Mouse (Mus musculus) hindbrain, embryonic 16.5 days (tissue): Measurements from ENCODE around the gene Olfr787. TPM values are rescaled to one million over a fixed set of nuclear protein-coding genes. Genes with fewer than 3 reads are reported as not detected.

ENCODE experiments used
- polyA plus RNA-seq: library from polyadenylated mRNA; unstranded; fragments of >200 nt; fragmentation: Nextera tagmentation; extraction: Ambion mirVana; gene quantifications from 2 replicates; pipeline ENCODE4 v1.2.1, GENCODE M21; 2015

Gene Olfr787
- polyA plus RNA-seq, 1 experiment from 2014 or later = not detected

Other genes starting within 250 kb of the Olfr787 start
- not detected in 2 replicates for gene Olfr774, start 225.7 kb upstream of the Olfr787 start, polyA plus RNA-seq
- not detected in 2 replicates for gene Olfr775, start 213.4 kb upstream of the Olfr787 start, polyA plus RNA-seq
- not detected in 2 replicates for gene Olfr776, start 202.7 kb upstream of the Olfr787 start, polyA plus RNA-seq
- gene Olfr777, start 190.4 kb upstream of the Olfr787 start, polyA plus RNA-seq = not detected in 2 replicates
- gene Olfr780, start 143.7 kb upstream of the Olfr787 start, polyA plus RNA-seq = not detected in 2 replicates
- not detected in 2 replicates for gene Olfr781, start 133.0 kb upstream of the Olfr787 start, polyA plus RNA-seq
- not detected in 2 replicates for gene Olfr782, start 113.0 kb upstream of the Olfr787 start, polyA plus RNA-seq
- gene Olfr784, start 77.8 kb upstream of the Olfr787 start, polyA plus RNA-seq = 0.07 and 0.15 TPM in 2 replicates
- not detected in 2 replicates for gene Olfr785, start 56.4 kb upstream of the Olfr787 start, polyA plus RNA-seq
- not detected in 2 replicates for gene Olfr786, start 34.6 kb upstream of the Olfr787 start, polyA plus RNA-seq
- gene Olfr788, start 9.1 kb downstream of the Olfr787 start, polyA plus RNA-seq = not detected in 2 replicates
- gene Olfr789, start 22.9 kb downstream of the Olfr787 start, polyA plus RNA-seq = not detected in 2 replicates
- not detected in 2 replicates for gene Olfr790, start 36.6 kb downstream of the Olfr787 start, polyA plus RNA-seq
- not detected in 2 replicates for gene Olfr791, start 59.9 kb downstream of the Olfr787 start, polyA plus RNA-seq
- gene Olfr792, start 77.3 kb downstream of the Olfr787 start, polyA plus RNA-seq = not detected in 2 replicates
- not detected in 2 replicates for gene Olfr794, start 105.8 kb downstream of the Olfr787 start, polyA plus RNA-seq
- gene Olfr796, start 150.7 kb downstream of the Olfr787 start, polyA plus RNA-seq = not detected in 2 replicates
- gene Olfr798, start 166.1 kb downstream of the Olfr787 start, polyA plus RNA-seq = not detected in 2 replicates
- not detected in 2 replicates for gene Olfr799, start 175.6 kb downstream of the Olfr787 start, polyA plus RNA-seq
- gene Olfr800, start 195.8 kb downstream of the Olfr787 start, polyA plus RNA-seq = not detected in 2 replicates
- gene Olfr801, start 212.0 kb downstream of the Olfr787 start, polyA plus RNA-seq = not detected in 2 replicates
- 0.02 TPM in 1 of 2 replicates, not detected in the other for gene Olfr802, start 226.3 kb downstream of the Olfr787 start, polyA plus RNA-seq
- gene Olfr803, start 232.4 kb downstream of the Olfr787 start, polyA plus RNA-seq = not detected in 2 replicates
- gene Olfr804, start 241.3 kb downstream of the Olfr787 start, polyA plus RNA-seq = not detected in 2 replicates